Mouse (Mus musculus): ENCODE data around the gene Sycn. TPM values are rescaled to one million over a fixed set of nuclear protein-coding genes. Genes with fewer than 3 reads are reported as not detected.

Sycn gene
- polyA plus RNA-seq, 1 experiment = 4.3 TPM

GRCm38 (mm10) chr7:28581721-28582120 is 41.0 kb downstream of the Sycn start:
- WGBS = 38% methylated on average over 4 of the region's 4 CpGs
- no peak for DNase-seq (ENCODE audit: low read depth, low spot score)

- DNase-seq (ENCODE audit: low read depth, low spot score) = no peak
- 55% methylated on average over 11 of the region's 11 CpGs for whole genome bisulfite sequencing
Observed at GRCm38 (mm10) chr7:28582841-28583240, 42.2 kb downstream of the Sycn start.

GRCm38 (mm10) chr7:28583570-28584344 is 43.1 kb downstream of the Sycn start:
- DNase-seq (ENCODE audit: low read depth, low spot score) = no peak
- 39% methylated on average over 8 of the region's 8 CpGs for WGBS

DNA sequence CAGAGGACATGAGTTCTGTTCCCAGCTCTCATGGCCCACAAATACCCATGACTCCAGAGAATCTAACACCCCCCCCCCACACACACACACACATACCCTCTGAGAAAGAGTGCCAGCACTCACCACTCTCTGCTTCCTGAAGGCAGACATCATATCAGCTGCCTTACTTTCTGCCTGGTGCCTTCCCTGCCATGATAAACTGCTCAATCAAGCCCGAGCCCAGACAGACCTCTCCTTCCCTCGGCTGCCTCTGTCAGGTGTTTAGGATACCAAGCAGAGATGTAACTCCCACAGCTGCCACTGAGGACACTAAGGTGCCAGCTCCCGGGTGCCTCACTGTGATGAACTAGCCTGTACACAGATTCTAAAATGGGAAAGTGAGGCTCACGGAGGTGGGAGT is 43.8 kb downstream of the Sycn start:
- no peak for DNase-seq (ENCODE audit: low read depth, low spot score)
- WGBS = 40% methylated on average over 4 of the region's 4 CpGs

DNA sequence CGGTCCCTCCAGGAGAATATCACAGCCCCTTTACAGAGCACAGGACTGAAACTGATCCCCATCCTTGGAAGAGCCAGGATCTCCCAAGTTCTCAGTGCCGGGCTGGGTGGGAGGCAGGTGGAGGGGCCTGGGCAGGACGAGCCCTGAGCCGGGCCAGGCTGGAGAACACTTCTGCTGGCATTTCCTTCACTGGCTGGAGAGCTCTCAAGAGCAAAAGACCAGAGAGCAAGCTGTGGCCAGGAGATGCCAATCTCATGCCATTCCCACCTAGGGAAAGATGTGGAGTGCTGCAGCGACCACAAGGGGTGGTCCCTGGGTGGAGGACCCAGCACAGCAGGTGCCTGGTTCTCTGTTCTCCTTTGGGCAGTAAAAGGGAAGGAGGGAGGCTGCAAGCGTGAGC is 44.3 kb downstream of the Sycn start:
- 52% methylated on average over 6 of the region's 6 CpGs for WGBS
- no peak for DNase-seq (ENCODE audit: low read depth, low spot score)

DNA sequence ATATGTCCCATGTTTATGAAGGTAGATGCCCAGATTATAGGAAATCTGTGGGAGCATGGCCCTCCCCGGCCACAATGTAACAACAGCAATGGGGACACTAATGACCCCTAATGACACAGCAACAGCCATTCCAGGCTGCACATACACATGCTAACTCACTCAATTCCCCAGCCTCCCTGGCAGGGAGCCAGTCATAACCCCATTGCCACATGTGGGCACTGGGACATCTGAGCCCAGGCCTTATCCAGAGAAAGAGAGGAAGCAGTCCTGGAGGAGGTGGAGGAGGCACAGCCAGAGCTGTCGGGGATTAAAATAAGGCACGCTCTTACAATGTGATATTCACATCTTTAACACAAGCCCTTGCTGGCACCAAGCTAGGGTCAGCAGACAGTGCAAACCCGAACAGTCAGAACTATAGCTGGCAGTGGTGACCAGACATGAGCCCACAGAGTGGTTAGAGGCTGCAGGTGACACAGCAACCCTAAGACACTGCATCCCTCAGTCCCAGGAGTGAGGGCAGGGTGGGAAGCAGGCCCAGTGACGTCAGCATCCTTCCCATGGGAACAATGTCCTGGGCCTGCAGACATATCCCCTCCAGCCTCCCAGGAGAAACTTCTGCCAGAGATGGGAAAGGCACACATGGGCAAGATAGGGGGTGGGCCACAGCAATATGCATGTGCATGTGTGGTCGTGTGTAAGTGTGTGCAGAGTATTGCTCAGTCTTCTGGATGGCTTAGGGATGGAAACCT is 46.2 kb downstream of the Sycn start:
- 45% methylated on average over 6 of the region's 6 CpGs for WGBS
- DNase-seq (ENCODE audit: low read depth, low spot score) = no peak

GRCm38 (mm10) chr7:28587644-28588043 is 47.0 kb downstream of the Sycn start:
- no peak for DNase-seq (ENCODE audit: low read depth, low spot score)

Other genes starting within 250 kb of the Sycn start
- not detected in 2 replicates for gene Selenov, start 249.7 kb upstream of the Sycn start, polyA plus RNA-seq (2012; rRNA removed)
- 0.41 and 0.55 TPM in 2 replicates for gene Dll3, start 238.6 kb upstream of the Sycn start, polyA plus RNA-seq (2012; rRNA removed)
- gene Timm50, start 228.8 kb upstream of the Sycn start, polyA plus RNA-seq (2012; rRNA removed) = 96.5 and 103 TPM in 2 replicates
- gene Supt5, start 202.1 kb upstream of the Sycn start, polyA plus RNA-seq (2012; rRNA removed) = 67.7 and 84.2 TPM in 2 replicates
- gene Rps16, start 190.2 kb upstream of the Sycn start, polyA plus RNA-seq (2012; rRNA removed) = 1,007 and 1,073 TPM in 2 replicates
- 20.4 and 27.5 TPM in 2 replicates for gene Plekhg2, start 168.3 kb upstream of the Sycn start, polyA plus RNA-seq (2012; rRNA removed)
- gene Zfp36, start 160.6 kb upstream of the Sycn start, polyA plus RNA-seq (2012; rRNA removed) = 83.2 and 119 TPM in 2 replicates
- gene Med29, start 148.2 kb upstream of the Sycn start, polyA plus RNA-seq (2012; rRNA removed) = 50.4 and 52.9 TPM in 2 replicates
- 41.4 and 54.7 TPM in 2 replicates for gene Paf1, start 147.9 kb upstream of the Sycn start, polyA plus RNA-seq (2012; rRNA removed)
- 13.4 and 16.2 TPM in 2 replicates for gene Gmfg, start 103.4 kb upstream of the Sycn start, polyA plus RNA-seq (2012; rRNA removed)
- gene Lrfn1, start 88.9 kb upstream of the Sycn start, polyA plus RNA-seq (2012; rRNA removed) = 1.7 and 2.0 TPM in 2 replicates
- not detected in 2 replicates for gene Ifnl2, start 30.4 kb upstream of the Sycn start, polyA plus RNA-seq (2012; rRNA removed)
- not detected in 2 replicates for gene Ifnl3, start 18.0 kb upstream of the Sycn start, polyA plus RNA-seq (2012; rRNA removed)
- 0.11 TPM in 2 replicates for gene Nccrp1, start 6.4 kb downstream of the Sycn start, polyA plus RNA-seq (2012; rRNA removed)
- gene Samd4b, start 57.3 kb downstream of the Sycn start, polyA plus RNA-seq (2012; rRNA removed) = 45.3 and 61.6 TPM in 2 replicates
- gene Pak4, start 57.3 kb downstream of the Sycn start, polyA plus RNA-seq (2012; rRNA removed) = 52.1 and 72.9 TPM in 2 replicates
- not detected in 2 replicates for gene Acp7, start 90.4 kb downstream of the Sycn start, polyA plus RNA-seq (2012; rRNA removed)
- gene Fbxo27, start 152.0 kb downstream of the Sycn start, polyA plus RNA-seq (2012; rRNA removed) = 1.6 and 1.8 TPM in 2 replicates
- gene Fbxo17, start 175.9 kb downstream of the Sycn start, polyA plus RNA-seq (2012; rRNA removed) = 0.89 TPM in 2 replicates
- gene Mrps12, start 200.9 kb downstream of the Sycn start, polyA plus RNA-seq (2012; rRNA removed) = 67.1 and 70.6 TPM in 2 replicates
- 25.0 and 27.4 TPM in 2 replicates for gene Sars2, start 201.1 kb downstream of the Sycn start, polyA plus RNA-seq (2012; rRNA removed)
- not detected in 2 replicates for gene Ccer2, start 215.3 kb downstream of the Sycn start, polyA plus RNA-seq (2012; rRNA removed)
- 40.2 and 53.9 TPM in 2 replicates for gene Sirt2, start 225.8 kb downstream of the Sycn start, polyA plus RNA-seq (2012; rRNA removed)
- gene Nfkbib, start 226.6 kb downstream of the Sycn start, polyA plus RNA-seq (2012; rRNA removed) = 56.7 and 72.9 TPM in 2 replicates
- gene Rinl, start 248.1 kb downstream of the Sycn start, polyA plus RNA-seq (2012; rRNA removed) = 6.4 and 7.5 TPM in 2 replicates